Mouse (Mus musculus): Measurements from ENCODE around the gene Vwa7.

GRCm38 (mm10) chr17:35070556-35071229, 54.3 kb downstream of the Vwa7 start:
- no peak for TF ChIP-seq CTCF (IDR thresholded peaks at IDR 0.05; ENCODE audit: control insufficient read depth, insufficient read depth, insufficient read length)
- no peak for TF ChIP-seq MYOG (IDR thresholded peaks at IDR 0.05; ENCODE audit: control insufficient read depth, extremely low read depth, insufficient read length)
- no peak for TF ChIP-seq CEBPB (IDR thresholded peaks at IDR 0.05; ENCODE audit: low read depth)
- TF ChIP-seq MAX (IDR thresholded peaks at IDR 0.05), result no peak
- TF ChIP-seq USF1 (IDR thresholded peaks at IDR 0.05; ENCODE audit: low read depth), result no peak
- no peak for TF ChIP-seq MYOD1 (IDR thresholded peaks at IDR 0.05; ENCODE audit: control insufficient read depth, insufficient read length, low read depth)
- no peak for TF ChIP-seq FOSL1 (IDR thresholded peaks at IDR 0.05; ENCODE audit: insufficient read depth, low read length, poor library complexity, severe bottlenecking)

Data from C2C12 (cell line).